Comparison of ENCODE assay signal across 9 mouse cellular contexts in the genomic region with DNA sequence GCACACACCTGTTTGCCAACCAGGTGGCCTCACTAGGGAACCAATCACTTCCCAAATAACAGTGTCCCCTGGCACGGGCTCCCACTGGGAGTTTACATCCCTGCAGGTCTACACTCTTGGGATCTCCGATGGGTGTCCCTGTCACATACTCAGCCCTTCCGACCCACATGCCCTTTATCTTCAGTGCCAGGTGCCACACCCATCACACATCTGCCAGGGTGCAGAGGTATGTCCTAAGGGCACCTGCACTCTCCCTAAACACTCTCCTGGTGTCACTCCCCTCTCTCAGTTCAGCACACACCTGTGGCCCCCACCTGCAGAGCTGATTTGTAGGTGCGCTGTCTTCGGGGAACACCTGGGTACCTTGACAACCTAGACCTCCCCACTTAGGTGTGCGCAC. TPM values are rescaled to one million over a fixed set of nuclear protein-coding genes. Genes with fewer than 3 reads are reported as not detected.
DNase-seq lines count a peak whose midpoint lies in the region; ATAC-seq and TF ChIP-seq lines count a peak whose summit lies in the region.
"Had no signal": no experiment of that assay in that cellular context is flagged by ENCODE, and none has a peak within 500 bp of the region (broad histone marks: within the 10 kb centered on the region; RNA-seq: fewer than 3 reads in every experiment).

No protein-coding gene starts in this region.

- H3K4me1 ChIP-seq in kidney, embryonic 16.5 days (ENCODE audit: insufficient read depth, low read length), result peaks cover 75% of the 10 kb centered on the region
- H3K4me1 ChIP-seq in embryonic facial prominence, embryonic 12.5 days, result peaks cover 56% of the 10 kb centered on the region
- no peaks in the 10 kb centered on the region for H3K4me1 ChIP-seq in hindbrain, postnatal 0 days (ENCODE audit: insufficient read depth, low read length)

- WGBS in kidney, embryonic 16.5 days, result 48% methylated on average over 6 of the region's 6 CpGs
- WGBS in embryonic facial prominence, embryonic 12.5 days, result 45% methylated on average over 6 of the region's 6 CpGs
- WGBS in hindbrain, postnatal 0 days, result 41% methylated on average over 6 of the region's 6 CpGs

- no peak for ATAC-seq in kidney, embryonic 16.5 days (ENCODE audit: low FRiP score, low TSS enrichment)
- ATAC-seq in embryonic facial prominence, embryonic 12.5 days (ENCODE audit: insufficient number of reproducible peaks, insufficient read depth, low FRiP score, low TSS enrichment), result no peak
- no peak for ATAC-seq in hindbrain, postnatal 0 days

- TF ChIP-seq CTCF in hindbrain, postnatal 0 days (IDR thresholded peaks at IDR 0.05; ENCODE audit: low read depth), result no peak

- H3K27ac ChIP-seq in kidney, embryonic 16.5 days (ENCODE audit: low read length), result peak overlapping the region; percentile 40; the same call in 1 of the 2 replicates
- H3K27ac ChIP-seq in embryonic facial prominence, embryonic 12.5 days, result no peak overlapping the region
- H3K27ac ChIP-seq in hindbrain, postnatal 0 days, result no peak overlapping the region

- peak overlapping the region; percentile 74 for H3ac ChIP-seq in myocyte (ENCODE audit: control insufficient read depth, insufficient read length)

- H3K9ac ChIP-seq in kidney, embryonic 16.5 days (replicated peaks; ENCODE audit: low read length), result peak overlapping the region; percentile 82
- 0 out of 2 replicates have a peak overlapping the region, but pooled peaks have one; percentile 52 for H3K9ac ChIP-seq in embryonic facial prominence, embryonic 12.5 days
- peak overlapping the region; percentile 44; the same call in 1 of the 2 replicates for H3K9ac ChIP-seq in hindbrain, postnatal 0 days (replicated peaks; ENCODE audit: low read length)

- no peaks in the 10 kb centered on the region for H3K36me3 ChIP-seq in kidney, embryonic 16.5 days (ENCODE audit: insufficient read depth, low read length)
- H3K36me3 ChIP-seq in embryonic facial prominence, embryonic 12.5 days, result no peaks in the 10 kb centered on the region
- no peaks in the 10 kb centered on the region for H3K36me3 ChIP-seq in hindbrain, postnatal 0 days (ENCODE audit: insufficient read depth, low read length)
- H3K36me3 ChIP-seq in myocyte (ENCODE audit: control insufficient read depth, insufficient read depth), result no peaks in the 10 kb centered on the region

- no peaks in the 10 kb centered on the region for H3K9me3 ChIP-seq in kidney, embryonic 16.5 days (ENCODE audit: low read length)
- H3K9me3 ChIP-seq in embryonic facial prominence, embryonic 12.5 days, result no peaks in the 10 kb centered on the region
- no peaks in the 10 kb centered on the region for H3K9me3 ChIP-seq in hindbrain, postnatal 0 days (ENCODE audit: low read length)

- 0 out of 2 replicates have a peak, but pooled peaks cover 10% of the 10 kb centered on the region for H3K27me3 ChIP-seq in kidney, embryonic 16.5 days (ENCODE audit: insufficient read depth, low read length)
- H3K27me3 ChIP-seq in embryonic facial prominence, embryonic 12.5 days, result peaks cover 48% of the 10 kb centered on the region
- peaks cover 6% of the 10 kb centered on the region; the same call in 1 of the 2 replicates for H3K27me3 ChIP-seq in hindbrain, postnatal 0 days (ENCODE audit: insufficient read depth, low read length)
- H3K27me3 ChIP-seq in myocyte (ENCODE audit: control insufficient read depth, insufficient read depth, insufficient read length), result no peaks in the 10 kb centered on the region

- H3K79me2 ChIP-seq in myocyte (ENCODE audit: control insufficient read depth, insufficient read depth), result peaks cover 44% of the 10 kb centered on the region

- no peak for DNase-seq in kidney, adult 8-10 months
- DNase-seq in hindbrain, postnatal 0 days (ENCODE audit: low spot score), result no peak
- DNase-seq in urinary bladder, postnatal 36 days (ENCODE audit: low spot score in 2 of 2), result no peak
- no peak for DNase-seq in cerebellum, postnatal 36 days
- no peak for DNase-seq in right cerebral cortex, postnatal 4 days

- H3K4me3 ChIP-seq in kidney, embryonic 16.5 days (ENCODE audit: low read length), result peak overlapping the region; percentile 59
- peak overlapping the region; percentile 55 for H3K4me3 ChIP-seq in embryonic facial prominence, embryonic 12.5 days
- H3K4me3 ChIP-seq in hindbrain, postnatal 0 days (ENCODE audit: low read length), result peak overlapping the region; percentile 46
- H3K4me3 ChIP-seq in myocyte, result peak overlapping the region; percentile 50

- H3K4me2 ChIP-seq in kidney, embryonic 16.5 days (replicated peaks; ENCODE audit: low read depth, low read length), result peak overlapping the region; percentile 73
- H3K4me2 ChIP-seq in embryonic facial prominence, embryonic 12.5 days (replicated peaks), result peak overlapping the region; percentile 90
- peak overlapping the region; percentile 85 for H3K4me2 ChIP-seq in hindbrain, postnatal 0 days (ENCODE audit: low read depth, low read length)
- H3K4me2 ChIP-seq in myocyte (ENCODE audit: low read depth), result peak overlapping the region; percentile 87

- TF ChIP-seq POLR2A in myocyte (IDR thresholded peaks at IDR 0.05; ENCODE audit: insufficient read length, low read depth), result no peak

TF ChIP-seq in myocyte, 11 proteins besides CTCF, POLR2A, EP300 and RAD21:
- TF ChIP-seq TCF12 (IDR thresholded peaks at IDR 0.05; ENCODE audit: insufficient read depth, poor library complexity, severe bottlenecking), result no peak
- TF ChIP-seq MAX (IDR thresholded peaks at IDR 0.05; ENCODE audit: low read depth), result no peak
- TF ChIP-seq POLR2AphosphoS2 (IDR thresholded peaks at IDR 0.05; ENCODE audit: insufficient read length, low read depth), result no peak
- no peak for TF ChIP-seq E2F4 (IDR thresholded peaks at IDR 0.05; ENCODE audit: insufficient read depth)
- no peak for TF ChIP-seq CEBPB (IDR thresholded peaks at IDR 0.05; ENCODE audit: insufficient read depth, poor library complexity, severe bottlenecking)
- TF ChIP-seq USF1 (IDR thresholded peaks at IDR 0.05; ENCODE audit: low read depth), result no peak
- TF ChIP-seq MYOG (IDR thresholded peaks at IDR 0.05; ENCODE audit: control insufficient read depth in 1 of 3, insufficient read depth in 1 of 3, insufficient read length in 2 of 3, low read depth in 2 of 3), result no peak
- no peak for TF ChIP-seq MYOD1 (IDR thresholded peaks at IDR 0.05; ENCODE audit: control insufficient read depth in 1 of 3, insufficient read length in 2 of 3, low read depth in 2 of 3)
- TF ChIP-seq TCF3 (IDR thresholded peaks at IDR 0.05; ENCODE audit: insufficient read length, low read depth), result no peak

RNA-seq across cellular contexts. Expression of a gene that starts 1.8 kb away (rescaled TPM):
- polyA plus RNA-seq in kidney, embryonic 16.5 days (2015; fragmentation: Nextera tagmentation; extraction: Ambion mirVana), result 55.5 and 62.4 TPM in 2 replicates
- 33.1 and 40.5 TPM in 2 replicates for polyA plus RNA-seq in embryonic facial prominence, embryonic 12.5 days (2016; fragmentation: Nextera tagmentation; extraction: Ambion mirVana)
- 31.2 and 36.1 TPM in 2 replicates for total RNA-seq in hindbrain, postnatal 0 days (2014; rRNA removed)
- 6.1 and 8.2 TPM in 2 replicates for polyA plus RNA-seq in hindbrain, postnatal 0 days (2015; fragmentation: Nextera tagmentation; extraction: Ambion mirVana)
- 39.4 TPM for polyA plus RNA-seq in myocyte (2012; fragmentation: generic; extraction: Trizol)

RNA-seq across cellular contexts. Expression of a gene that starts 48.2 kb away (rescaled TPM):
- not detected in 2 replicates for polyA plus RNA-seq in kidney, embryonic 16.5 days (2015; fragmentation: Nextera tagmentation; extraction: Ambion mirVana)
- not detected in 2 replicates for polyA plus RNA-seq in embryonic facial prominence, embryonic 12.5 days (2016; fragmentation: Nextera tagmentation; extraction: Ambion mirVana)
- 1.0 TPM in 1 of 2 replicates, not detected in the other for total RNA-seq in hindbrain, postnatal 0 days (2014; rRNA removed)
- polyA plus RNA-seq in hindbrain, postnatal 0 days (2015; fragmentation: Nextera tagmentation; extraction: Ambion mirVana), result not detected in 2 replicates
- polyA plus RNA-seq in myocyte (2012; fragmentation: generic; extraction: Trizol), result not detected
- total RNA-seq: hematopoietic stem cell, adult 5-6 weeks had no signal
